Mouse (Mus musculus) urinary bladder, postnatal 4 days (tissue): ENCODE results near the gene Tsacc.

ENCODE experiments used
- DNase-seq, 2 experiments: peaks; one replicate each; pipeline ENCODE4 v3.0.0; 2021 to 2022; ENCODE audit warnings: low spot score in 2 of 2

Gene Tsacc

GRCm38 (mm10) chr3:88239446-88239845, 57.4 kb downstream of the Tsacc start:
- DNase-seq = no peak

GRCm38 (mm10) chr3:88238866-88239391, 57.9 kb downstream of the Tsacc start:
- DNase-seq = no peak

- no peak for DNase-seq
Measured at GRCm38 (mm10) chr3:88237556-88238194, 59.1 kb downstream of the Tsacc start.

GRCm38 (mm10) chr3:88237161-88237555, 59.6 kb downstream of the Tsacc start:
- DNase-seq = no peak

- no peak for DNase-seq
Measured at GRCm38 (mm10) chr3:88235616-88236015, 61.2 kb downstream of the Tsacc start.

- DNase-seq = no peak
Measured at GRCm38 (mm10) chr3:88235216-88235615, 61.6 kb downstream of the Tsacc start.

- no peak for DNase-seq
Measured at GRCm38 (mm10) chr3:88234041-88234440, 62.8 kb downstream of the Tsacc start.

GRCm38 (mm10) chr3:88232851-88233649, 63.7 kb downstream of the Tsacc start:
- no peak for DNase-seq
